Mouse (Mus musculus): ENCODE results near the gene Gm10778. TPM values are rescaled to one million over a fixed set of nuclear protein-coding genes. Genes with fewer than 3 reads are reported as not detected.
A peak's percentile ranks its signal among the peaks of the same experiment; 100 is the strongest.

Gm10778 gene
- polyA plus RNA-seq, 1 experiment, result 0.19 TPM

- TF ChIP-seq GATA1 (IDR thresholded peaks at IDR 0.05; ENCODE audit: borderline replicate concordance, low read length) (no peak), FLI1 (IDR thresholded peaks at IDR 0.05; ENCODE audit: low read length) (peak; percentile 96; the same call in 1 of the 2 replicates)
- Histone ChIP-seq H3K4me1 (peaks cover 78% of the 10 kb centered on the region), H3K36me3 (replicated peaks; ENCODE audit: low read length) (peaks cover 23% of the 10 kb centered on the region), H3K4me3 (replicated peaks) (peak within 1 kb of the TSS; percentile 91), H3K9me3 (peaks cover 12% of the 10 kb centered on the region), H3K27me3 (replicated peaks) (peaks cover 2% of the 10 kb centered on the region)
These were observed 42.7 kb upstream of the Gm10778 start, which contains the start of gene BC025920 for GRCm38 (mm10) chr10:81605974-81606751. BC025920 (plus strand) TSS chr10:81606270.

GRCm38 (mm10) chr10:81608308-81608707 lies 40.6 kb upstream of the Gm10778 start:
- Histone ChIP-seq H3K27me3 (replicated peaks) (peaks cover 4% of the 10 kb centered on the region), H3K9me3 (peaks cover 21% of the 10 kb centered on the region), H3K4me1 (peaks cover 73% of the 10 kb centered on the region), H3K36me3 (replicated peaks; ENCODE audit: low read length) (peaks cover 23% of the 10 kb centered on the region), H3K4me3 (replicated peaks) (no peak overlapping the region)
- TF ChIP-seq GATA1 (IDR thresholded peaks at IDR 0.05; ENCODE audit: borderline replicate concordance, low read length) (no peak), FLI1 (IDR thresholded peaks at IDR 0.05; ENCODE audit: low read length) (no peak)

- Histone ChIP-seq H3K4me3 (replicated peaks) (peak overlapping the region; percentile 74), H3K27me3 (replicated peaks) (peaks cover 7% of the 10 kb centered on the region), H3K9me3 (peaks cover 21% of the 10 kb centered on the region), H3K4me1 (peaks cover 58% of the 10 kb centered on the region), H3K36me3 (replicated peaks; ENCODE audit: low read length) (peaks cover 20% of the 10 kb centered on the region)
- TF ChIP-seq GATA1 (IDR thresholded peaks at IDR 0.05; ENCODE audit: borderline replicate concordance, low read length) (no peak), FLI1 (IDR thresholded peaks at IDR 0.05; ENCODE audit: low read length) (no peak)
These were observed 36.1 kb upstream of the Gm10778 start for GRCm38 (mm10) chr10:81612779-81613178.

GRCm38 (mm10) chr10:81615486-81615885 lies 33.4 kb upstream of the Gm10778 start:
- Histone ChIP-seq H3K9me3 (peaks cover 13% of the 10 kb centered on the region), H3K4me1 (peaks cover 40% of the 10 kb centered on the region), H3K36me3 (replicated peaks; ENCODE audit: low read length) (peaks cover under 1% of the 10 kb centered on the region), H3K27me3 (replicated peaks) (peaks cover 7% of the 10 kb centered on the region), H3K4me3 (replicated peaks) (no peak overlapping the region)
- no peak for TF ChIP-seq FLI1 (IDR thresholded peaks at IDR 0.05; ENCODE audit: low read length)
- TF ChIP-seq GATA1 (IDR thresholded peaks at IDR 0.05; ENCODE audit: borderline replicate concordance, low read length), result no peak

- peaks cover 3% of the 10 kb centered on the region for H3K27me3 ChIP-seq (replicated peaks)
- H3K4me1 ChIP-seq, result peaks cover 37% of the 10 kb centered on the region
- H3K9me3 ChIP-seq, result no peaks in the 10 kb centered on the region
- TF ChIP-seq FLI1 (IDR thresholded peaks at IDR 0.05; ENCODE audit: low read length) (no peak), GATA1 (IDR thresholded peaks at IDR 0.05; ENCODE audit: borderline replicate concordance, low read length) (no peak)
- no peak overlapping the region for H3K4me3 ChIP-seq (replicated peaks)
- H3K36me3 ChIP-seq (replicated peaks; ENCODE audit: low read length), result peaks cover 44% of the 10 kb centered on the region
These were observed 28.9 kb upstream of the Gm10778 start for GRCm38 (mm10) chr10:81619976-81620375.

- Histone ChIP-seq H3K36me3 (replicated peaks; ENCODE audit: low read length) (peaks cover 52% of the 10 kb centered on the region), H3K4me3 (replicated peaks) (no peak overlapping the region), H3K4me1 (peaks cover 35% of the 10 kb centered on the region), H3K27me3 (replicated peaks) (peaks cover 2% of the 10 kb centered on the region), H3K9me3 (no peaks in the 10 kb centered on the region)
- TF ChIP-seq FLI1 (IDR thresholded peaks at IDR 0.05; ENCODE audit: low read length) (no peak), GATA1 (IDR thresholded peaks at IDR 0.05; ENCODE audit: borderline replicate concordance, low read length) (no peak)
These were observed 28.1 kb upstream of the Gm10778 start for GRCm38 (mm10) chr10:81620786-81621185.

GRCm38 (mm10) chr10:81623441-81623840 lies 25.4 kb upstream of the Gm10778 start:
- H3K27me3 ChIP-seq (replicated peaks), result no peaks in the 10 kb centered on the region
- H3K4me3 ChIP-seq (replicated peaks), result no peak overlapping the region
- TF ChIP-seq FLI1 (IDR thresholded peaks at IDR 0.05; ENCODE audit: low read length), result no peak
- no peak for TF ChIP-seq GATA1 (IDR thresholded peaks at IDR 0.05; ENCODE audit: borderline replicate concordance, low read length)
- no peaks in the 10 kb centered on the region for H3K9me3 ChIP-seq
- peaks cover 58% of the 10 kb centered on the region for H3K36me3 ChIP-seq (replicated peaks; ENCODE audit: low read length)
- peaks cover 52% of the 10 kb centered on the region for H3K4me1 ChIP-seq

GRCm38 (mm10) chr10:81626101-81626993 lies 22.5 kb upstream of the Gm10778 start:
- H3K4me1 ChIP-seq, result peaks cover 52% of the 10 kb centered on the region
- TF ChIP-seq GATA1 (IDR thresholded peaks at IDR 0.05; ENCODE audit: borderline replicate concordance, low read length), result no peak
- TF ChIP-seq FLI1 (IDR thresholded peaks at IDR 0.05; ENCODE audit: low read length), result no peak
- no peaks in the 10 kb centered on the region for H3K27me3 ChIP-seq (replicated peaks)
- peak overlapping the region; percentile 96 for H3K4me3 ChIP-seq (replicated peaks)
- peaks cover 49% of the 10 kb centered on the region for H3K36me3 ChIP-seq (replicated peaks; ENCODE audit: low read length)
- H3K9me3 ChIP-seq, result no peaks in the 10 kb centered on the region

- Histone ChIP-seq H3K27me3 (replicated peaks) (no peaks in the 10 kb centered on the region), H3K4me3 (replicated peaks) (peak within 1 kb of the TSS; percentile 96), H3K4me1 (peaks cover 53% of the 10 kb centered on the region), H3K36me3 (replicated peaks; ENCODE audit: low read length) (peaks cover 40% of the 10 kb centered on the region), H3K9me3 (no peaks in the 10 kb centered on the region)
- TF ChIP-seq FLI1 (IDR thresholded peaks at IDR 0.05; ENCODE audit: low read length) (peak; percentile 99), GATA1 (IDR thresholded peaks at IDR 0.05; ENCODE audit: borderline replicate concordance, low read length) (no peak)
These were observed 21.6 kb upstream of the Gm10778 start, which contains the start of gene Sirt6 for GRCm38 (mm10) chr10:81626994-81627835. Sirt6 (minus strand) TSS chr10:81627797.

All from megakaryocyte, embryonic 14.5 days (primary cell).